Mouse (Mus musculus) neutrophil, adult 5-6 weeks (primary cell): ENCODE measurements around the gene Wdr6. TPM values are rescaled to one million over a fixed set of nuclear protein-coding genes. Genes with fewer than 3 reads are reported as not detected.
"Not testable (repeated sequence)": the region's sequence is repeated elsewhere in the genome, so short reads cannot be mapped to it uniquely, and the experiment has no call there.

Source experiments
- ATAC-seq: fragments of 151-379, 151-347 bp; 2 replicates; pipeline ENCODE4 v1.8.0; 2017; ENCODE audit warnings: mild to moderate bottlenecking, moderate TSS enrichment; ENCODE audit not compliant: insufficient number of reproducible peaks, poor library complexity, low FRiP score, severe bottlenecking; ENCODE audit errors: extremely low read depth
- total RNA-seq: library from RNA; stranded (forward); fragments of 200-1000 nt; gene quantifications from 2 replicates; pipeline ENCODE4 v1.2.3, GENCODE M21; 2017

The Wdr6 gene
- 12.8 and 15.6 TPM in 2 replicates for total RNA-seq

GRCm38 (mm10) chr9:108578545-108579343 is at the start of gene Wdr6:
TSS of gene Wdr6 (minus strand) at chr9:108578739.
- ATAC-seq = peak; percentile 83

GRCm38 (mm10) chr9:108628141-108628540 is 49.6 kb upstream of the Wdr6 start:
- no peak for ATAC-seq

GRCm38 (mm10) chr9:108626498-108626897 is 48.0 kb upstream of the Wdr6 start:
- ATAC-seq = no peak

GRCm38 (mm10) chr9:108617301-108617700 is 38.8 kb upstream of the Wdr6 start:
- ATAC-seq = no peak

- no peak for ATAC-seq
Observed at GRCm38 (mm10) chr9:108611488-108611887, 32.9 kb upstream of the Wdr6 start.

GRCm38 (mm10) chr9:108608889-108609288 is 30.4 kb upstream of the Wdr6 start:
- no peak for ATAC-seq

- not testable (repeated sequence) for ATAC-seq
Observed at GRCm38 (mm10) chr9:108607929-108608328, 29.4 kb upstream of the Wdr6 start.

GRCm38 (mm10) chr9:108601986-108602385 is 23.4 kb upstream of the Wdr6 start:
- ATAC-seq = no peak

- no peak for ATAC-seq
Observed at GRCm38 (mm10) chr9:108600011-108600410, 21.5 kb upstream of the Wdr6 start.

GRCm38 (mm10) chr9:108599021-108599566 is 20.6 kb upstream of the Wdr6 start:
- ATAC-seq = no peak

GRCm38 (mm10) chr9:108596998-108597764 is 18.6 kb upstream of the Wdr6 start, which contains the start of gene P4htm:
TSS of gene P4htm (minus strand) at chr9:108597667.
- peak; percentile 23; the same call in 1 of the 2 replicates for ATAC-seq

GRCm38 (mm10) chr9:108594354-108594753 is 15.8 kb upstream of the Wdr6 start:
- no peak for ATAC-seq

- no peak for ATAC-seq
Observed at GRCm38 (mm10) chr9:108591462-108591861, 12.9 kb upstream of the Wdr6 start.

GRCm38 (mm10) chr9:108589229-108589628 is 10.7 kb upstream of the Wdr6 start:
- no peak for ATAC-seq

- ATAC-seq = no peak
Observed at GRCm38 (mm10) chr9:108587571-108588180, 9.1 kb upstream of the Wdr6 start.

GRCm38 (mm10) chr9:108579344-108579690 is 778 bp upstream of the Wdr6 start:
- ATAC-seq = no peak

- ATAC-seq = no peak
Observed at GRCm38 (mm10) chr9:108577934-108578544, 500 bp downstream of the Wdr6 start.

GRCm38 (mm10) chr9:108577025-108577424 is 1.5 kb downstream of the Wdr6 start:
- no peak for ATAC-seq
